Mouse (Mus musculus) thymus, postnatal 14 days (tissue): ENCODE data around the gene Cavin4.

Source experiments
- DNase-seq: peaks from one replicate; pipeline ENCODE4 v3.0.0; 2021

Cavin4 gene

DNA sequence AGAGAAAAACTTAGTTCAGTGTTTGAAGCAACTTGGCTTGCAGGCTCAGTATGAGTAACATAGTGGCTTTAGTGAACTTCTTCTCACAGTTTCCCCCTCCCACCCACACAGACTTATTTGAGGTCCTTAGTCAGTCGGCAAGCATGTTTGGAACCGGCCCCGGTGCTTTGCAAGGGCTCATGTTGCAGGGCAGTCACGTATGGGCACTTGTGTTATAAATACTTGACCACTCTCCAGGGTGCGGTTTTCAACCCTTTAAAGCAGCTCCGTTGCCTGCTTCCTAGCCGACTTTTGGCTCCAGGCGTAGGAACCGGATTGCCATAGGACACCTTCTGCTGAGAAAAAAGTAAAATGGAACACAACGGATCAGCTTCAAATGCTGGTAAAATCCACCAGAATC is at the start of gene Cavin4:
Cavin4 (plus strand) TSS at position 244 of the 400 bp plus-strand sequence.
- DNase-seq = no peak

GRCm38 (mm10) chr4:48615483-48615882 is 47.8 kb upstream of the Cavin4 start:
- DNase-seq = no peak

DNA sequence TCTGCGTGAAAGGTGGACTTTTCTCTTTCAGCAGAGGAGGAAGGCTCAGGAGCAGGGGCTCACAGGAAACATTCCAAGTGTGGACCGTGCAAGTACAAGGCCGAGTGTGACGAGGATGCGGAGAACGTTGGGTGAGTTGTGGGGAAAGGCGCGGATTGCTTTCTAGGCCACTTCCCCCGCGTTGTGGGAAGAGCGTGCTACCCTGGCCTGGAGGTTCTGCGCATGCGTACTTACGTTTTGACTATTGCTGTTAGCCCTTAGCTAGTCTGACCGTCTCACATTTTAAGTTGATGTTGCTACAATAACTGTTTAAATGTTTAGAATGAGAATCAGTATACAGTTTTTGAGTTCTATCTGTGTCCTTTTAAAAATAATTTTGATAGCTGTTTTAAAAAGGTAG is 46.1 kb upstream of the Cavin4 start:
- DNase-seq = no peak

- no peak for DNase-seq
Observed at GRCm38 (mm10) chr4:48620121-48620520, 43.2 kb upstream of the Cavin4 start.

- no peak for DNase-seq
Observed at GRCm38 (mm10) chr4:48622246-48622645, 41.1 kb upstream of the Cavin4 start.

- no peak for DNase-seq
Observed at GRCm38 (mm10) chr4:48622946-48623345, 40.4 kb upstream of the Cavin4 start.

GRCm38 (mm10) chr4:48624961-48625360 is 38.4 kb upstream of the Cavin4 start:
- no peak for DNase-seq

GRCm38 (mm10) chr4:48625836-48626235 is 37.5 kb upstream of the Cavin4 start:
- no peak for DNase-seq

- no peak for DNase-seq
Observed at GRCm38 (mm10) chr4:48629445-48629844, 33.9 kb upstream of the Cavin4 start.

GRCm38 (mm10) chr4:48633529-48633928 is 29.8 kb upstream of the Cavin4 start:
- no peak for DNase-seq

DNA sequence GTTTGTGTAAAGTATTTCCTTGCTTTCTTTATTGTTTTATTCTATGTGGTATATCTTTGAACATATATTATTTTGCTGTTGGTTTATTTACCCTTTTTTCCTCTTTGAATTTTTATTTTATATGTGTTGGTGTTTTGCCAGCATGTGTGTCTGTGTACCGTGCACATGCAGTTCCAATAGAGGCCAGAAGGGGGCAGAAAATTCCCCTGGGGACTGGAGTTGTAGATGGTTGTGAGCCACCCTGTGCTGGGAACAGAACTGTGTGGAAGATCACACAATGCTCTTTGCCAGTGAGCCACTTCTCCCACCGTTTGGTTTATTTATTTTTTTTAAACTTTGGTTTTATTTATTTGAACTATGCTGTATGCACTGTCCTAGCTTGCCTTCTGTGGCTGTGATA is 29.3 kb upstream of the Cavin4 start:
- no peak for DNase-seq

GRCm38 (mm10) chr4:48636831-48637230 is 26.5 kb upstream of the Cavin4 start:
- DNase-seq = no peak

DNA sequence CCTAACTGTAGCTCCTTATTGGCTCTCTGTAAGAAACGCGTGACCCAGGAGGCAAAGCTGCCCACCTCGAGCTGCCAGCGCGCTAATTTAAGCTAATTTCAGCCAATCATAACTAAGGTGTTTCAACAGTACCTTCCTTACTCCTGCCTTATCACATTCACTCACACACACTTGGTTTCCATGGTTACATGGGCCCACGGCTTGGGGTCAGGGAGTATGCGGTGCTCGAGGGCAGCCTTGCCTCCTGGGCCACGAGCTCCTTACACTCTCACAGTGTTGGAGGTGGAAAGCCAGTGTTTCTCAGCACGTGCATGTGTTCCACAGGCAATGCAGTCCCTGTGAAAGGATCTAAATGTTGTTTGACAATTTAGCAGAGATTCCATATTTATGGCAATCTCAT is 25.2 kb upstream of the Cavin4 start:
- no peak for DNase-seq

- DNase-seq = no peak
Observed at GRCm38 (mm10) chr4:48639503-48639902, 23.8 kb upstream of the Cavin4 start.

- DNase-seq = no peak
Observed at GRCm38 (mm10) chr4:48643801-48644200, 19.5 kb upstream of the Cavin4 start.

DNA sequence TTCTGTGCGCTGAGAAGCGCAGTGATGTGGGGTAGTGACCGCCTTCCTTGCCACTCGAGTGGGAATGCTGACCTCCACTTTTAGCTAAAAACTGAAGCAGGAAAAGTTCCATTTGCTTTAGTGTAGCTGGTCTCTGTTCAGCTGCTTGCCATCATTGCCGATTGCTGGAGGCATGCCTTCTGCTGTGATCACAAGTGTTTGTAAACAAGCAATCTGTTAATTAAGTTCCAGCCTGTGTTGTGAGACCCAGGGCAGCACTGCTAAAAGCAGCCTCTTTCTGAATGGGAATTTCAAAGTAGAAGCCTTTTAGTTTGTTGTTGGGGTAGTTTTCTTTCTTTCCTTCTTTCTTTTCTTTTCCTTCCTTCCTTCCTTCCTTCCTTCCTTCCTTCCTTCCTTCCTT is 17.2 kb upstream of the Cavin4 start:
- no peak for DNase-seq

- DNase-seq = no peak
Observed at GRCm38 (mm10) chr4:48650617-48651360, 12.5 kb upstream of the Cavin4 start.

- DNase-seq = no peak
Observed at GRCm38 (mm10) chr4:48654118-48654517, 9.2 kb upstream of the Cavin4 start.

- no peak for DNase-seq
Observed at GRCm38 (mm10) chr4:48656530-48656929, 6.8 kb upstream of the Cavin4 start.

DNA sequence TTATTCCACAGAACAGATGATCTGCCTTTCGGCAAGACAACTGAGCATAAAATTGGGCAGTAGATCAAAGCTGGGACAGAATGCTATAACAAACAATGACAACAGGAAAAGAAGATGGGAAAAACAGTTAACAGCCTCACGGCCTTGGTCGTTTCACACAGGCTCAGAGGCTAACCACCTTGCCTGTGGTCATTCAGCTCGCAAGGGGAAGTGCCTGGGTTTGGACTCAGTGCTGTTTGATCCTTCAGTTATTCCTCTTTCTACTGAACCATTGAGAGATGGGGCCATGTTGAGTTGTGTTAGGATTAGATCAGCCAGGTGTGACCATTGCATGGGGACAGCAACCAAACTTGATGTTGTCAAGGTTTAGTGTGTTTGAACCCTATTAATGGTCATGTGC is 3.2 kb upstream of the Cavin4 start:
- no peak for DNase-seq

- DNase-seq = no peak
Observed at GRCm38 (mm10) chr4:48660619-48661575, 2.4 kb upstream of the Cavin4 start.

GRCm38 (mm10) chr4:48664021-48664420 is 707 bp downstream of the Cavin4 start:
- no peak for DNase-seq

GRCm38 (mm10) chr4:48667279-48667678 is 4.0 kb downstream of the Cavin4 start:
- DNase-seq = no peak

DNA sequence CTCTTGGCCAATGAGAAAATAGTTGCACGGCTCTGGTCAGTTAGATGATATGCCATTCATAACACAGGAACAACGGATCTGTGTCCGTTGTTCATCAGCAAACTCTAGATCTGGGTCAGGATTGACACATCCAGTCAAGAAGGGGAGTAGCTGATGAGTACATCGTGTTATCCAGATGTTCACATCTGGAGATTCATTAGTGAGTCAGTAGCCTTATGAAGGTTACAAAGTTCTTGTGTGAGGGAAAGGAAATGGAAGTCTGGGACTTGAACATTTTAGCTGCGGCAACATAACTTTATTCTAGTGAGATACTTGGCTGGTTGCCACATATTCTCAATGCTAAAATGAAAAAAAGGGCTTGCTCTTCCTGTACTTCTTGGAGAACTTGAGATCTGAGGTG is 9.6 kb downstream of the Cavin4 start:
- DNase-seq = no peak
